Mouse (Mus musculus) forebrain, embryonic 16.5 days (tissue): ENCODE measurements at regions not wholly inside any gene's neighbourhood (a gene's known extent, or its start where the extent isn't known, plus 50 kb on each side); places are given as distances from the start of the nearest gene placed in this dataset.

ENCODE experiments used
- ATAC-seq: fragments of 200-750 bp; cut with Nextera tagmentation; 2 replicates; pipeline ENCODE4 v1.8.0; 2017; ENCODE audit warnings: mild to moderate bottlenecking, moderate library complexity
- H3K27ac ChIP-seq: fragments of 300-500 bp; sonication (generic); 2 replicates; pipeline ENCODE4 v1.5.1; 2014; ENCODE audit warnings: low read length, control low read depth
- H3K27me3 ChIP-seq: fragments of 300-500 bp; sonication (generic); replicated peaks from 2 replicates; pipeline ENCODE4 v1.6.1; 2014; ENCODE audit warnings: low read length; ENCODE audit not compliant: control insufficient read depth, insufficient read depth
- H3K36me3 ChIP-seq: fragments of 300-500 bp; sonication (generic); 2 replicates; pipeline ENCODE4 v1.6.1; 2014; ENCODE audit not compliant: control insufficient read depth, insufficient read depth
- H3K4me1 ChIP-seq: fragments of 300-500 bp; sonication (generic); replicated peaks from 2 replicates; pipeline ENCODE4 v1.6.1; 2014; ENCODE audit warnings: low read length; ENCODE audit not compliant: control insufficient read depth, insufficient read depth
- H3K4me2 ChIP-seq: fragments of 300-500 bp; sonication (generic); 2 replicates; pipeline ENCODE4 v1.6.1; 2014; ENCODE audit warnings: mild to moderate bottlenecking, low read length, control low read depth
- H3K4me3 ChIP-seq: fragments of 300-500 bp; sonication (generic); replicated peaks from 2 replicates; pipeline ENCODE4 v1.5.1; 2014; ENCODE audit warnings: mild to moderate bottlenecking, low read length, control low read depth
- H3K9ac ChIP-seq: fragments of 300-500 bp; sonication (generic); replicated peaks from 2 replicates; pipeline ENCODE4 v1.6.1; 2014; ENCODE audit warnings: low read depth, low read length, control low read depth
- H3K9me3 ChIP-seq: fragments of 300-500 bp; sonication (generic); 2 replicates; pipeline ENCODE4 v1.6.1; 2016; ENCODE audit warnings: low read length; ENCODE audit not compliant: control insufficient read depth
- WGBS: fragments of 180-500 bp; shearing (Covaris S2); extraction: QIAGEN DNeasy Blood & Tissue Kit; methylation state at CpG from one replicate; pipeline ENCODE4 v1.1.7; 2014; 5-methylcytosine and 5-hydroxymethylcytosine counted together

DNA sequence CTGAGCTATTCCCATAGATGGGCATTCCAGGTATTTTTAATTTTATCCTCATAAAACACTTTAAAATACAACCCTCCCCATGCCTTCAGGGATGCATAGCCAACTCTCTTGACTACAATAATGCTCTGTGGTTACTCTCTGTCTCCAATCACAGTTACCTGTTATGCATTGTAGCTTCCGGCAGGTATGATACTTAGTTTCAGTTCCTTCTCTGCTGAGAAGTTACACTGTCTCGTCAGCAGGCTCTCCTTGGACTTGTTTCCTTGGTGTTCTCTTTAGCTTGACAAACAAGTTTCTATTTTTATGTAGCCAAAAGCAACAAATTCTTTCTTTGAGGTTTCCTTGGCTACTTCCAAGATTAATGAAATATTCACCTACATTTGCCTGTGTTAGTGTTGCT is 126.6 kb upstream of the Pkdcc start:
- Histone ChIP-seq H3K36me3 (no peaks in the 10 kb centered on the region), H3K27me3 (no peaks in the 10 kb centered on the region), H3K9ac (no peak overlapping the region), H3K27ac (no peak overlapping the region), H3K4me3 (no peak overlapping the region), H3K4me1 (peaks cover 23% of the 10 kb centered on the region), H3K4me2 (no peak overlapping the region), H3K9me3 (no peaks in the 10 kb centered on the region)
- ATAC-seq: no peak
- WGBS: 83% methylated on average over 2 of the region's 2 CpGs

DNA sequence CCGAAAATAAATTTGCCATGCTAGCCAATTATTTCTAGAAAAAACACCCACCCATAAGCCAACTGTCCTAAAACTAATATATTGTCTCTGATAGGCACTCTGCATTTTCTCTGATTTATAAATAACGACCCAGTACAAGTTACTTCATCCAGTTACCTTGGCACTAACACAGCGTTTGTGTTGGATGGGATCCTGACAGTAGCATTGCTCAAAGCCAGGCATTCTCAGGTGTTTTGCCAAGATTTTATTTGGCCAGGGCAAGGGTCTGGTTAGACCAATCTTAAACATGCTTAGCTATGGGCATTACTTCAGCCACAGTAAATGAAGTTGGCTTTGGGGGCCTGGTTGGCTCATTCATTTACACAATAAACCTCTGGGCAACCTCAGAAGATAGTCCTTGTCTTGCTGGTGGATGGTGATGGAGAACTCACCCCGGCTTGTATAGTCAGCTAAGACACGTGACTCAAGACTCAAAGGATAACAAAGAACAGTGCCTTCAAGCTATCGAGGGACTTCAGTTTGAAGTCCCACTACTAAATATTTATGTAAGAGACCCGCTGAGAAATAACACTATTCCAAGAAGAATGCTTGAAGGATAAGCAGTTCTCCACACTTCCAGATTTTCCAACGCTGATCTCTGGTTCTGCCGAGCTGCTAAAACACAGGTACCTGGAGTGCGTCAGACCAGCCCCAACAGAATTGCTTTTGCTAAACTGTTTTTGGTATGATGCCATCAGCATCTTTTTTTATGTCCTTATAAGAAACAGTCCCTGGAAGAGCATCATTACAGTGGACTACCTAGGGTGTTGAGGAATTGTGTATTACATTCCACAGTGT is 125.0 kb upstream of the Pkdcc start:
- Histone ChIP-seq H3K4me2 (no peak overlapping the region), H3K27ac (no peak overlapping the region), H3K36me3 (no peaks in the 10 kb centered on the region), H3K9ac (no peak overlapping the region), H3K4me3 (no peak overlapping the region), H3K4me1 (peaks cover 15% of the 10 kb centered on the region), H3K27me3 (no peaks in the 10 kb centered on the region), H3K9me3 (no peaks in the 10 kb centered on the region)
- 72% methylated on average over 10 of the region's 10 CpGs for WGBS
- ATAC-seq: no peak

DNA sequence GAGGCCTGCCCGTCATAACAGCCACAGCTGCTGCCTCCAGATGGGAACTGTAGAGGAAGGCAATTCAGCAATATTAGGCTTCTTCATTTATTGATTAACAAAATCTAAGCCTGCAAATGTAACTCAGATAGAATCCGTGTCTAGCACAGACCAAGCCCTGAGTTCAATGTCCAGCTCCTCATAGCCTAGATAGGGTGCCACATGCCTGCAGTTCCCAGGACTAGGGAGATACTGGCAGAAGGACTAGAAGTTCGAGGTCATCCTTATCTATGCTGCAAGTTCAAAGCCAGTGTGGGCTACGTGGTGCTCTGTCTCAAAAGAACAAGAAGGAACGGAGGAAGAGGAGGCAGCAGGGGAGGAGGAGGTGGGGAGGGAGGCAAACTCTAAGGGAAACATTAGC is 121.2 kb upstream of the Pkdcc start:
- no peak overlapping the region for H3K4me3 ChIP-seq
- H3K9ac ChIP-seq: no peak overlapping the region
- H3K4me2 ChIP-seq: no peak overlapping the region
- H3K36me3 ChIP-seq: no peaks in the 10 kb centered on the region
- H3K9me3 ChIP-seq: no peaks in the 10 kb centered on the region
- no peak for ATAC-seq
- H3K27me3 ChIP-seq: no peaks in the 10 kb centered on the region
- WGBS: 92% methylated on average over 5 of the region's 5 CpGs
- H3K27ac ChIP-seq: no peak overlapping the region
- H3K4me1 ChIP-seq: peaks cover 15% of the 10 kb centered on the region

DNA sequence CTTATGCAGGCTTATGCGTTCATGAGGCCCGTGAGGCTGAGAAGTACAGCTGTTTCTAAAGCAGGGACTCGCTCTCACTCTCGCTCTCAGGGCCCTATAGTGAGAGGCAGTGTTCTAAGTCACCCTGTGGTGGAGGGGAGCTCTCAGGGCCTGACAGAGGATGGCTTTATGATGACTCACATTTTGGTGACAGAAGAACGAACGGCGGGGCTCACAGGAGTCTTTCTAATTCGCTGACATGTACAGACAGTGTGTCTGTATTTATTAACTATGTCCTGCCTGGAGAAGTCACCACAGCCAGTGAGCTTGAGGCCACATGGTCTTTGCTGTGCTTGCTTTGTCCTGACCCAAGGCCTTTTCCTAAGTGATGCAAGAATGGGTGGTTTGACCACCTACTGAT is 118.6 kb upstream of the Pkdcc start:
- no peak overlapping the region for H3K27ac ChIP-seq
- peaks cover 7% of the 10 kb centered on the region for H3K4me1 ChIP-seq
- H3K9ac ChIP-seq: no peak overlapping the region
- no peaks in the 10 kb centered on the region for H3K36me3 ChIP-seq
- H3K27me3 ChIP-seq: no peaks in the 10 kb centered on the region
- H3K4me2 ChIP-seq: no peak overlapping the region
- ATAC-seq: no peak
- WGBS: 65% methylated on average over 8 of the region's 8 CpGs
- no peaks in the 10 kb centered on the region for H3K9me3 ChIP-seq
- H3K4me3 ChIP-seq: no peak overlapping the region

DNA sequence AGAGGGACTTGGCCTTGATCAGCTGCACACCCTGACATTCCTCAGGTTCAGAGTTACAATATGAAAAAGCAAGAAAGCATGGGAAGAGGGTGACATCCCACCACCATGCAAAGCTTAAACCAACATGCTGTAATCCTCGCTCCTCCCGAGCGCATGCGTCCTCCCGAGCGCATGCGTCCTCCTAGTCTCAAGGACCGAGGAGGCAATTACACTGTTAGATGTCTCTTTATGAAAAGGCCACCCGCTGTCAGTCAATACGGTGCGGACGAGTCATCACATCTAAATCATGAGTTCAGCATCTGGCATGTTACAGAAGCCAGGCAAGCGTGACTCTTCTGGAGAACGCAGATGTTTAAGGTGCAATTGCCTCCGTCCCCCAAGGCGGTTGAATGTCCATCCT is 117.1 kb upstream of the Pkdcc start:
- Histone ChIP-seq H3K27ac (no peak overlapping the region), H3K4me2 (no peak overlapping the region), H3K9me3 (no peaks in the 10 kb centered on the region), H3K36me3 (no peaks in the 10 kb centered on the region), H3K4me1 (peaks cover 7% of the 10 kb centered on the region), H3K27me3 (no peaks in the 10 kb centered on the region), H3K4me3 (no peak overlapping the region), H3K9ac (no peak overlapping the region)
- WGBS: 89% methylated on average over 16 of the region's 16 CpGs
- ATAC-seq: no peak

DNA sequence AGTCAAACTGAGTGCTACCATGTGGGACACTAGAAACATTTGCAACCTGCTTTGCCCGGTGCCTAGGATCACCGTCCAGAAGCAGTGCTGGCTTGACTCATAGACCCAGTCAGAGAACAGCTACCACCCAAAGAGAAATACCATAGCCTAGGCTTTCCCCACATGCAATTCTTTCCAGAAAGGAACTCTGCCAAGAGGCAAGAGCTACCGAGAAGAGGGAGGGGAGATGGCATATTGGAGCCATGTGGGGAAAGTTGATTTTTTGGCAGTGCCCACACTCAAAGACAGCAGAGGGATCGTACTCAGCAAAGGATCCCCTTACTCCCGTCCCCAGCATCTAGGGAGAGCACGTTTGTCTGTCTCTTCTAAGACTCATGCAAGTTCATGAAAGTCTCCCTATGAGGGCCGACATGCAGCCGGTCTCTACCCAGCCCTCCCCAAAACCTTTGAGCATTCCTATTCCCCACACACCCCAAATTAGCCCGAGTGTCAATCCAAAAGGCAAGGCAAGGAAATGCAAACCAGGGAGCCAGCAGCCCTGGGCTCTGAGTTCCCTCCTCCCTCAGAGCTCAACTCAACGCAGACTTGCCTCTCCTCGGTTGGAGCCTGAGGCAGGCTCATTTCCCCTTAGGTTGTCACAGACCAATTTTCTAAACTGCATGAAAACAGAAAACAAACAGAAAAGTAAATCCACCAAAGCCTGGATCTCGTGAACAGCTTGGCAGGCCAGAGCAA is 116.2 kb upstream of the Pkdcc start:
- Histone ChIP-seq H3K9me3 (no peaks in the 10 kb centered on the region), H3K27ac (peak overlapping the region; percentile 34), H3K4me1 (peaks cover 7% of the 10 kb centered on the region), H3K9ac (no peak overlapping the region), H3K4me3 (no peak overlapping the region), H3K27me3 (no peaks in the 10 kb centered on the region), H3K36me3 (no peaks in the 10 kb centered on the region), H3K4me2 (no peak overlapping the region)
- WGBS: 49% methylated on average over 12 of the region's 12 CpGs
- ATAC-seq: peak; percentile 88

DNA sequence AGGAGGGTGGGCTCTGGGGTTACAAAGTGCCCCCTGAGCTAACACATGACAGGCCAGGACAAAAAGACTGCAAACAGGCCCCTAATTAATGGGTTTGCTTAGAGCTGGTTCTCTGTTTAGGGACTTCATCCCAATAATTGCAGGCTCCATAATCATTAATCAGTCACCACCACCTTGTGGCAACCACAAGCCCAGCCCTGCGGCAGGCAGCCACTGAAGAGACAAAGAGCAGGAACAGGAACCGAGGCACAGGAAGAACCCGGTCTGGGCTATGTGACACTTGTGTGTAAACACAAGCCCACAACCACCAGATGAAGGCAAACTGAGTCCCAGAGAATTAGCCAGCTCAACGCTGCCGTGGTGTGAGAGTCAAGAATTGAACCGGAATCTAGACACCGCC is 114.1 kb upstream of the Pkdcc start:
- H3K27ac ChIP-seq: no peak overlapping the region
- no peaks in the 10 kb centered on the region for H3K27me3 ChIP-seq
- H3K9ac ChIP-seq: no peak overlapping the region
- H3K4me1 ChIP-seq: peaks cover 7% of the 10 kb centered on the region
- H3K9me3 ChIP-seq: no peaks in the 10 kb centered on the region
- 60% methylated on average over 7 of the region's 7 CpGs for WGBS
- H3K36me3 ChIP-seq: no peaks in the 10 kb centered on the region
- ATAC-seq: no peak
- no peak overlapping the region for H3K4me3 ChIP-seq
- H3K4me2 ChIP-seq: no peak overlapping the region

DNA sequence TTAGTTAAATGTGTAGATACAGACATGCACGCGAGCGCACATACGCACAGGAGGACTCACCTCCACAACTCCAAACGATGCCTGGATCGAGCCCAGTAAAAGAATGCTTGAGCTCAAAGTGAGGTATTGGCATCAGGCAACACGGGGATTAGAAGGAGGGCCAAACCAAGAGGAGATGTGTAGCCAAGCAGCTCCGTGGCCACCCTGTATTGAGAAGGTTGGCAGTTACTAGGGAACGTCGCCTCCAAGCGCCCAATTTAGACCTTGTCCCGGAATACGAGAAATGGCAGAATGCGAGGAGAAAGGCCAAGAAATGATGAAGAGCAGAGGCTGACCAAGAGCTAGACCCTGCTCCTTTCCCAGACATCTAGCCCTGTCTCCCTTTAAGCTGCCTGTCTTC is 113.3 kb upstream of the Pkdcc start:
- no peak overlapping the region for H3K4me2 ChIP-seq
- H3K9me3 ChIP-seq: no peaks in the 10 kb centered on the region
- no peaks in the 10 kb centered on the region for H3K36me3 ChIP-seq
- no peak overlapping the region for H3K27ac ChIP-seq
- no peaks in the 10 kb centered on the region for H3K27me3 ChIP-seq
- H3K4me1 ChIP-seq: peaks cover 7% of the 10 kb centered on the region
- 86% methylated on average over 14 of the region's 14 CpGs for WGBS
- no peak for ATAC-seq
- H3K9ac ChIP-seq: no peak overlapping the region
- H3K4me3 ChIP-seq: no peak overlapping the region

DNA sequence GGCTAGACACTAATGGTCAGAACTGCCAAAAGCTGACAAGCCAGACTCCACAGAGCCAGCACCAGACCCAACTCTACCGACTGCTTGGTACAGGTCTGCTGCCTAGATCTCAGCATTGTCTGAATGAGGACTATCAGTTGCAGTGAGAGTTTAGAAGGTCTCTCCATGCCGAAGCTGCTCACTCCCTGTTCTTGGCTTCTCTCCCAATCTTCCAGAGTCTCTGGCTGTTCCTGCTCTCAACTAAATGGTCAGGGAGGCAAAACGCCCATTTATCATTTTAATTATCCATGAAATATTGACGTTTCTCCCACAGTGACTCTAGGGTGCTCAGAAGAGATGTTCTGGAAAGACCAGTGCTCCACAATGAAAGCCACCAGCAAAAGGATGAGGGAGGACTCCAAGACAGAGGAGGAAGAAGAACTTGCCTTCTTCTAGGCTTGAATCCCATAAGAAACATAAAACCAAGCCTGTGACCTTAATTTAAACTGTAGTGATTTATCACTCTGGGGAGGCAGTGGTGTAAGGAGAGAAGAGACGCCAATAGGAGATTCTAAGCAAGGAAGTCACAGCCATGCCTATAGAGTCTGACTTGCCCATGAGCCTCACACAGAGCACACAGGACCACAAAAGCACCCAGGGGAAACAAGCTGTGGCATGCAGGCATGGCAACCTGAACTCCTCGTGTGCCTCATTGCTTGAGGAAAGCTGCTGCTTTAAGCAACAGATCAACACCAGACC is 112.2 kb upstream of the Pkdcc start:
- Histone ChIP-seq H3K27ac (no peak overlapping the region), H3K4me1 (peaks cover 7% of the 10 kb centered on the region), H3K27me3 (no peaks in the 10 kb centered on the region), H3K36me3 (no peaks in the 10 kb centered on the region), H3K9me3 (no peaks in the 10 kb centered on the region), H3K4me2 (no peak overlapping the region), H3K9ac (no peak overlapping the region), H3K4me3 (no peak overlapping the region)
- 85% methylated on average over 6 of the region's 6 CpGs for WGBS
- no peak for ATAC-seq
